Mouse (Mus musculus) layer of hippocampus, adult 8-10 months (tissue): ENCODE results near the gene Cblb. TPM values are rescaled to one million over a fixed set of nuclear protein-coding genes. Genes with fewer than 3 reads are reported as not detected.

Experiments used
- DNase-seq, 2 experiments: peaks; one replicate each; pipeline ENCODE4 v3.0.0; 2022; ENCODE audit warnings: low spot score in 2 of 2
- total RNA-seq, 4 experiments: library from RNA; stranded (reverse); gene quantifications; 2 replicates each; pipeline ENCODE4 v1.2.4; 2022

Cblb gene
- total RNA-seq, 4 experiments from 2014 or later: 24.8 to 34.7 (median 32.1) TPM

- DNase-seq: no peak
These were observed 7.3 kb downstream of the Cblb start for GRCm38 (mm10) chr16:52038283-52038682.

- DNase-seq: no peak
These were observed 7.8 kb downstream of the Cblb start for GRCm38 (mm10) chr16:52038821-52039220.

GRCm38 (mm10) chr16:52040937-52041336 lies 9.9 kb downstream of the Cblb start:
- DNase-seq: no peak

GRCm38 (mm10) chr16:52042667-52043379 lies 11.8 kb downstream of the Cblb start:
- no peak for DNase-seq

GRCm38 (mm10) chr16:52043380-52044117 lies 12.5 kb downstream of the Cblb start:
- DNase-seq: no peak

- no peak for DNase-seq
These were observed 13.5 kb downstream of the Cblb start for GRCm38 (mm10) chr16:52044518-52044917.

- no peak for DNase-seq
These were observed 14.0 kb downstream of the Cblb start for GRCm38 (mm10) chr16:52044985-52045384.

- DNase-seq: no peak
These were observed 15.4 kb downstream of the Cblb start for GRCm38 (mm10) chr16:52046464-52046863.

- DNase-seq: no peak
These were observed 20.1 kb downstream of the Cblb start for GRCm38 (mm10) chr16:52051106-52051505.

GRCm38 (mm10) chr16:52052734-52053133 lies 21.7 kb downstream of the Cblb start:
- no peak for DNase-seq

GRCm38 (mm10) chr16:52055236-52055635 lies 24.2 kb downstream of the Cblb start:
- no peak for DNase-seq

GRCm38 (mm10) chr16:52056164-52056563 lies 25.1 kb downstream of the Cblb start:
- DNase-seq: no peak

- DNase-seq: no peak
These were observed 26.3 kb downstream of the Cblb start for GRCm38 (mm10) chr16:52057335-52057734.

GRCm38 (mm10) chr16:52059535-52059934 lies 28.5 kb downstream of the Cblb start:
- DNase-seq: no peak

GRCm38 (mm10) chr16:52060100-52060719 lies 29.2 kb downstream of the Cblb start:
- peak in 1 of 2 experiments; percentile 22 for DNase-seq

GRCm38 (mm10) chr16:52061015-52061481 lies 30.0 kb downstream of the Cblb start:
- DNase-seq: peak; percentile 34 to 38

- DNase-seq: no peak
These were observed 33.5 kb downstream of the Cblb start for GRCm38 (mm10) chr16:52064309-52065105.

- DNase-seq: no peak
These were observed 36.8 kb downstream of the Cblb start for GRCm38 (mm10) chr16:52067632-52068516.

- DNase-seq: no peak
These were observed 37.5 kb downstream of the Cblb start for GRCm38 (mm10) chr16:52068517-52068874.

- DNase-seq: no peak
These were observed 38.6 kb downstream of the Cblb start for GRCm38 (mm10) chr16:52069648-52070047.
